Mouse (Mus musculus) midbrain, embryonic 13.5 days (tissue): ENCODE results near the gene Gm7030. TPM values are rescaled to one million over a fixed set of nuclear protein-coding genes. Genes with fewer than 3 reads are reported as not detected.
"Not testable (repeated sequence)": the region's sequence is repeated elsewhere in the genome, so short reads cannot be mapped to it uniquely, and the experiment has no call there.

Source experiments
- ATAC-seq: fragments of 200-750 bp; cut with Nextera tagmentation; 2 replicates; pipeline ENCODE4 v1.8.0; 2017; ENCODE audit warnings: mild to moderate bottlenecking, moderate TSS enrichment, moderate library complexity
- H3K27ac ChIP-seq: fragments of 300-500 bp; sonication (generic); 2 replicates; pipeline ENCODE4 v1.5.1; 2015; ENCODE audit warnings: inconsistent platforms, mild to moderate bottlenecking, moderate library complexity
- H3K27me3 ChIP-seq: fragments of 300-500 bp; sonication (generic); 2 replicates; pipeline ENCODE4 v1.6.1; 2015; ENCODE audit warnings: mild to moderate bottlenecking, inconsistent platforms
- H3K36me3 ChIP-seq: fragments of 300-500 bp; sonication (generic); 2 replicates; pipeline ENCODE4 v1.6.1; 2015; ENCODE audit warnings: mild to moderate bottlenecking, inconsistent platforms
- H3K4me1 ChIP-seq: fragments of 300-500 bp; sonication (generic); replicated peaks from 2 replicates; pipeline ENCODE4 v1.6.1; 2015; ENCODE audit warnings: inconsistent platforms
- H3K4me2 ChIP-seq: fragments of 300-500 bp; sonication (generic); replicated peaks from 2 replicates; pipeline ENCODE4 v1.6.1; 2015; ENCODE audit warnings: moderate library complexity, mild to moderate bottlenecking, inconsistent platforms
- H3K4me3 ChIP-seq: fragments of 300-500 bp; sonication (generic); replicated peaks from 2 replicates; pipeline ENCODE4 v1.5.1; 2015; ENCODE audit warnings: mild to moderate bottlenecking, inconsistent platforms
- H3K9ac ChIP-seq: fragments of 300-500 bp; sonication (generic); replicated peaks from 2 replicates; pipeline ENCODE4 v1.6.1; 2015; ENCODE audit warnings: mild to moderate bottlenecking, inconsistent platforms
- H3K9me3 ChIP-seq: fragments of 300-500 bp; sonication (generic); 2 replicates; pipeline ENCODE4 v1.6.1; 2016; ENCODE audit warnings: mild to moderate bottlenecking, inconsistent platforms
- WGBS: fragments of 180-500 bp; shearing (Covaris S2); methylation state at CpG from one replicate; pipeline ENCODE4 v1.1.7; 2015; 5-methylcytosine and 5-hydroxymethylcytosine counted together
- polyA plus RNA-seq: library from polyadenylated mRNA; unstranded; fragments of >200 nt; fragmentation: Nextera tagmentation; extraction: Ambion mirVana; gene quantifications from 2 replicates; pipeline ENCODE4 v1.2.1, GENCODE M21; 2015

Gene Gm7030
- polyA plus RNA-seq, 1 experiment from 2014 or later: not detected

GRCm38 (mm10) chr17:36091933-36092332, 37.3 kb downstream of the Gm7030 start:
- not testable (repeated sequence) for H3K4me2 ChIP-seq, H3K4me1 ChIP-seq, H3K27ac ChIP-seq, H3K27me3 ChIP-seq, H3K36me3 ChIP-seq, ATAC-seq, H3K4me3 ChIP-seq, H3K9me3 ChIP-seq, H3K9ac ChIP-seq
- WGBS: no CpG with 5 or more reads among the region's 2 CpGs

GRCm38 (mm10) chr17:36085976-36086375, 43.2 kb downstream of the Gm7030 start:
- H3K4me2 ChIP-seq, H3K27ac ChIP-seq, H3K4me3 ChIP-seq, H3K9ac ChIP-seq, H3K9me3 ChIP-seq, ATAC-seq, H3K36me3 ChIP-seq: not testable (repeated sequence)
- Histone ChIP-seq H3K27me3 (peaks cover 30% of the 10 kb centered on the region), H3K4me1 (peaks cover 12% of the 10 kb centered on the region)
- WGBS: 83% methylated on average over 1 of the region's 1 CpGs

DNA sequence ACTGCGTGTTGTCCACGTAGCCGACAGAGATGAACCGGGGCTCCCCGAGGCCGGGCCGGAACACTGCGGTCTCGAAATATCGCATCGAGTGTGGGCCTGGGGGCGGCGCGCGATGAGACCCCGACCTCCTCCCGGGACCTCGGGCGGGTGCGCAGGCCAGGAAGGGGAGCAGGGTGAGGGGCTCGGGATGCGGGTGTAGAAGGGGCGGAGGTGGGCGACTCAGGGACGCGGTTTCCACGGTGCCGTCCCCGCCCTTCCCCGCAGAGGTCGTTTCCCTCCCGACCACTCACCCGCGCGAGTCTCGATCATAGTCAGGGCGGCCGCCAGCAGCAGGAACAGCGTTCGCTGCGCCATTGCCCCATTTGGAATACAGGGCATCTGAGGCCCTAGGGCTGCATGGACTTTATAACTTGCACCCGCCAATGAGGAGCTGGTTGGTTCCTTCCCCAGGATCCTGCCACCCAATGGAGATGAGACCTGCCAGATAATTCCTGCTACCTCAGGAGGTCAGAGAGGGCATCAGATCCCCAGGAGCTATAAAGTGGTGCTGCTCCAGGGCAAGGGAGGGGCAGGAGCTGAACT, 45.3 kb downstream of the Gm7030 start:
- peak overlapping the region; percentile 93 for H3K4me2 ChIP-seq
- H3K36me3 ChIP-seq: no peaks in the 10 kb centered on the region
- 0% methylated on average over 38 of the region's 42 CpGs for WGBS
- ATAC-seq: peak; percentile 70
- peak overlapping the region; percentile 53 for H3K4me3 ChIP-seq
- H3K4me1 ChIP-seq: peaks cover 12% of the 10 kb centered on the region
- no peaks in the 10 kb centered on the region for H3K9me3 ChIP-seq
- peak overlapping the region; percentile 69 for H3K9ac ChIP-seq
- peaks cover 30% of the 10 kb centered on the region for H3K27me3 ChIP-seq
- H3K27ac ChIP-seq: no peak overlapping the region

DNA sequence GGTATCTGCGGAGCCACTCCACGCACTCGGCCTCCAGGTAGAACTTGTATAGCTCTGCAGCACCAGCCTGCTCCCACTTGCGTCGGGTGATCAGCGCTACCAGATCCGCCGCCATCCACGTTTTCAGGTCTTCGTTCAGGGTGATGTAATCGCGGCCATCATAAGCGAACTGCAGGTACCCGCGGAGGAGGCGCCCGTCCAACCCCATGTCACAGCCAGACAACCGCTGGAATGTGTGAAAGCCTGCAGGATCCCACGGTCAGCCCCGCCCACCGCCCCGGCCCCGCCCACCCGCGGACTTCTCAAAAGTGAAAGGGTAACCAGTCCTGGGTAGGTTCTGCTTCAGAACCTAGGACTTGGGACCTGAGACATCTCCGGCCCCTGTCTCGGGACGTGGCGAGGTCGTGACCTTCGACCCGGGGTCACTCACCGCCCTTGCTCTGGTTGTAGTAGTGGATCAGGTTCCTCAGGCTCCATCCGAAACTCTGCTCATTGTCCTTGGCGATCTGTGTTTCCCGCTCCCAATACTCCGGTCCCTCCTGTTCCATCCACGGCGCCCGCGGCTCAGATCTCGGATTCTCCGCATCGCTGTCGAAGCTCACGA, 45.9 kb downstream of the Gm7030 start:
- Histone ChIP-seq H3K4me2 (peak overlapping the region; percentile 93), H3K27me3 (peaks cover 30% of the 10 kb centered on the region), H3K9me3 (no peaks in the 10 kb centered on the region), H3K27ac (no peak overlapping the region), H3K4me1 (peaks cover 12% of the 10 kb centered on the region), H3K9ac (peak overlapping the region; percentile 69), H3K4me3 (peak overlapping the region; percentile 53), H3K36me3 (no peaks in the 10 kb centered on the region)
- ATAC-seq: peak; percentile 81
- 1% methylated on average over 46 of the region's 46 CpGs for WGBS

DNA sequence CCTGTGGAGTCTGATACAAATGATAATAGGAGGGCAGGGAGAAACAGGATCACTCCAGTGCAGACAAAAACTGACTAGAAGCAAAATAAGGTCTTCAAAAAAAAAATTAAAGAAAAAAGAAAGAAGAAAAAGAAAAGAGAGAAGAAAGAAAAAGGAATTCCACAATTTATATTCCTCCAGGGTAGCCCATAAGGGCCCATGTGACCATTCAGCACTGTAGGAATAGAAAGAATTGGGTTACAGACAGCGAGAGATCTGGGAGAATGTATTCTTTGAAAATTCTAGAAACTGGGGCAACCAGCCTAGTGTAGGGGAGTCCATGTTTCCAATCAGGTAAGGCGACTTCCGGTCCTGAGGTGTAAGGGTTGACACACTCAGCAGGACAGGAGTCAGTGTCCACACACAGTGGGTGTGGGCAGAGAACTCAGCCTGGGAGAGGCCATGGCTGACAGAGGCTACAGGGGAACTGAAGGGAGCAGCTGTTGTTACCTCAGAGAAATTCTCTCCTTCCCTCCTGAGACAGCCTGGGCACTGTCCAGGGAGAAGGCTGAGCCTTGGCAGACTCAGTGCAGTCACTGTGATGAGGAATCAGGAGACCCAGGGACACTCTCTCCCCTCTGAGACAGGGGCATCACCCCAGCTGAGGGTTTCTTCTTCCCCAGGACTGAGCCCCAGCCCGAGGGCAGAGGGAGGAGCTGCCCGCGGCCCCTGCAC, 46.5 kb downstream of the Gm7030 start:
- H3K27me3 ChIP-seq: peaks cover 30% of the 10 kb centered on the region
- H3K4me3 ChIP-seq: peak overlapping the region; percentile 53
- H3K4me1 ChIP-seq: peaks cover 12% of the 10 kb centered on the region
- H3K36me3 ChIP-seq, ATAC-seq, H3K27ac ChIP-seq, H3K9ac ChIP-seq, H3K9me3 ChIP-seq: not testable (repeated sequence)
- WGBS: 29% methylated on average over 6 of the region's 6 CpGs
- H3K4me2 ChIP-seq: peak overlapping the region; percentile 93

- not testable (repeated sequence) for ATAC-seq, H3K36me3 ChIP-seq, H3K4me3 ChIP-seq, H3K9ac ChIP-seq, H3K9me3 ChIP-seq, H3K4me2 ChIP-seq, H3K27ac ChIP-seq
- Histone ChIP-seq H3K27me3 (peaks cover 30% of the 10 kb centered on the region), H3K4me1 (peaks cover 12% of the 10 kb centered on the region)
Observed at GRCm38 (mm10) chr17:36081901-36082300, 47.3 kb downstream of the Gm7030 start.

- Histone ChIP-seq H3K27me3 (no peaks in the 10 kb centered on the region), H3K36me3 (no peaks in the 10 kb centered on the region), H3K9ac (no peak overlapping the region), H3K4me2 (no peak overlapping the region), H3K9me3 (no peaks in the 10 kb centered on the region), H3K27ac (no peak overlapping the region), H3K4me1 (no peaks in the 10 kb centered on the region), H3K4me3 (no peak overlapping the region)
- 30% methylated on average over 2 of the region's 2 CpGs for WGBS
- ATAC-seq: peak; percentile 27; the same call in 1 of the 2 replicates
Observed at GRCm38 (mm10) chr17:36060829-36061228, 68.4 kb downstream of the Gm7030 start.

Other genes with a start within 250 kb of the Gm7030 start
- 34.3 and 37.3 TPM in 2 replicates for gene Dhx16, start 249.6 kb downstream of the Gm7030 start, polyA plus RNA-seq
- 34.7 and 36.8 TPM in 2 replicates for gene 2310061I04Rik, start 232.0 kb downstream of the Gm7030 start, polyA plus RNA-seq
- gene Atat1, start 219.3 kb downstream of the Gm7030 start, polyA plus RNA-seq: 458 and 466 TPM in 2 replicates
- gene Mrps18b, start 213.0 kb downstream of the Gm7030 start, polyA plus RNA-seq: 49.9 and 54.6 TPM in 2 replicates
- 51.3 and 54.6 TPM in 2 replicates for gene Ppp1r10, start 213.0 kb downstream of the Gm7030 start, polyA plus RNA-seq
- 107 and 112 TPM in 2 replicates for gene Abcf1, start 159.7 kb downstream of the Gm7030 start, polyA plus RNA-seq
- gene Gnl1, start 149.6 kb downstream of the Gm7030 start, polyA plus RNA-seq: 46.4 and 50.3 TPM in 2 replicates
- 69.0 and 74.6 TPM in 2 replicates for gene Prr3, start 149.2 kb downstream of the Gm7030 start, polyA plus RNA-seq
- 7.8 and 8.1 TPM in 2 replicates for gene H2-T24, start 108.9 kb downstream of the Gm7030 start, polyA plus RNA-seq
- 4.3 and 5.2 TPM in 2 replicates for gene H2-T23, start 96.6 kb downstream of the Gm7030 start, polyA plus RNA-seq
- 4.4 and 4.8 TPM in 2 replicates for gene H2-T22, start 86.7 kb downstream of the Gm7030 start, polyA plus RNA-seq
- not detected in 2 replicates for gene Gm6034, start 86.5 kb downstream of the Gm7030 start, polyA plus RNA-seq
- not detected in 2 replicates for gene Gm11127, start 71.1 kb downstream of the Gm7030 start, polyA plus RNA-seq
- gene Gm19684, start 7.7 kb downstream of the Gm7030 start, polyA plus RNA-seq: not detected in 2 replicates
- gene Gm8909, start 39.1 kb upstream of the Gm7030 start, polyA plus RNA-seq: not detected in 2 replicates
- not detected in 2 replicates for gene H2-T3, start 60.9 kb upstream of the Gm7030 start, polyA plus RNA-seq
- 111 and 115 TPM in 2 replicates for gene Rpp21, start 128.6 kb upstream of the Gm7030 start, polyA plus RNA-seq
- 29.3 and 31.1 TPM in 2 replicates for gene Trim39, start 142.8 kb upstream of the Gm7030 start, polyA plus RNA-seq
- gene H2-M10.2, start 157.1 kb upstream of the Gm7030 start, polyA plus RNA-seq: 0.28 and 0.36 TPM in 2 replicates
- gene H2-M10.1, start 196.7 kb upstream of the Gm7030 start, polyA plus RNA-seq: not detected in 2 replicates
- gene H2-M10.3, start 239.0 kb upstream of the Gm7030 start, polyA plus RNA-seq: not detected in 2 replicates